Mouse (Mus musculus) forebrain, embryonic 11.5 days (tissue): ENCODE data around the gene Myo16. TPM values are rescaled to one million over a fixed set of nuclear protein-coding genes. Genes with fewer than 3 reads are reported as not detected.

Experiments
- ATAC-seq: fragments of 200-750 bp; cut with Nextera tagmentation; replicated peaks from 2 replicates; pipeline ENCODE4 v1.8.0; 2017; ENCODE audit warnings: moderate TSS enrichment; ENCODE audit not compliant: low FRiP score
- DNase-seq: peaks from one replicate; pipeline ENCODE4 v3.0.0-alpha.2; 2017; ENCODE audit warnings: low spot score
- H3K27ac ChIP-seq: fragments of 300-500 bp; sonication (generic); 2 replicates; pipeline ENCODE4 v1.5.1; 2014; ENCODE audit warnings: low read depth, low read length
- H3K27me3 ChIP-seq: fragments of 300-500 bp; sonication (generic); 2 replicates; pipeline ENCODE4 v1.6.1; 2014; ENCODE audit warnings: mild to moderate bottlenecking, low read length, mixed read lengths; ENCODE audit not compliant: control insufficient read depth, insufficient read depth
- H3K36me3 ChIP-seq: fragments of 300-500 bp; sonication (generic); 2 replicates; pipeline ENCODE4 v1.6.1; 2014; ENCODE audit warnings: mild to moderate bottlenecking, low read length, moderate library complexity, mixed read lengths; ENCODE audit not compliant: control insufficient read depth, insufficient read depth
- H3K4me1 ChIP-seq: fragments of 300-500 bp; sonication (generic); replicated peaks from 2 replicates; pipeline ENCODE4 v1.6.1; 2014; ENCODE audit warnings: low read length, mixed read lengths; ENCODE audit not compliant: control insufficient read depth, insufficient read depth
- H3K4me2 ChIP-seq: fragments of 300-500 bp; sonication (generic); 2 replicates; pipeline ENCODE4 v1.6.1; 2014; ENCODE audit warnings: low read depth, mild to moderate bottlenecking, low read length, moderate library complexity, mixed read lengths; ENCODE audit not compliant: severe bottlenecking
- H3K4me3 ChIP-seq: fragments of 300-500 bp; sonication (generic); 2 replicates; pipeline ENCODE4 v1.5.1; 2014; ENCODE audit warnings: low read depth, low read length
- H3K9ac ChIP-seq: fragments of 300-500 bp; sonication (generic); 2 replicates; pipeline ENCODE4 v1.6.1; 2014; ENCODE audit warnings: low read length
- H3K9me3 ChIP-seq: fragments of 300-500 bp; sonication (generic); 2 replicates; pipeline ENCODE4 v1.6.1; 2016; ENCODE audit warnings: low read length, mixed read lengths; ENCODE audit not compliant: control insufficient read depth
- WGBS: fragments of 180-500 bp; shearing (Covaris S2); extraction: QIAGEN DNeasy Blood & Tissue Kit; methylation state at CpG from one replicate; pipeline ENCODE4 v1.1.7; 2014; 5-methylcytosine and 5-hydroxymethylcytosine counted together
- polyA plus RNA-seq: library from polyadenylated mRNA; unstranded; fragments of >200 nt; fragmentation: Nextera tagmentation; extraction: Ambion mirVana; gene quantifications from 2 replicates; pipeline ENCODE4 v1.2.1, GENCODE M21; 2014

Myo16 gene
- polyA plus RNA-seq, 1 experiment from 2014 or later = 1.6 TPM

- Histone ChIP-seq H3K9me3 (no peaks in the 10 kb centered on the region), H3K4me3 (no peak overlapping the region), H3K27ac (no peak overlapping the region), H3K27me3 (no peaks in the 10 kb centered on the region), H3K4me1 (no peaks in the 10 kb centered on the region), H3K4me2 (no peak overlapping the region), H3K9ac (no peak overlapping the region), H3K36me3 (no peaks in the 10 kb centered on the region)
- DNase-seq (no peak), ATAC-seq (no peak)
- WGBS = 42% methylated on average over 12 of the region's 12 CpGs
Observed at GRCm38 (mm10) chr8:10606028-10606815, 452.5 kb downstream of the Myo16 start.

GRCm38 (mm10) chr8:10606816-10607209 is 453.1 kb downstream of the Myo16 start:
- Histone ChIP-seq H3K4me2 (no peak overlapping the region), H3K4me1 (no peaks in the 10 kb centered on the region), H3K9me3 (no peaks in the 10 kb centered on the region), H3K27ac (no peak overlapping the region), H3K4me3 (no peak overlapping the region), H3K9ac (no peak overlapping the region), H3K36me3 (no peaks in the 10 kb centered on the region), H3K27me3 (no peaks in the 10 kb centered on the region)
- WGBS = 65% methylated on average over 4 of the region's 4 CpGs
- DNase-seq (no peak), ATAC-seq (no peak)

GRCm38 (mm10) chr8:10611636-10612035 is 457.9 kb downstream of the Myo16 start:
- H3K36me3 ChIP-seq = no peaks in the 10 kb centered on the region
- H3K4me3 ChIP-seq = no peak overlapping the region
- H3K9me3 ChIP-seq = no peaks in the 10 kb centered on the region
- no peak overlapping the region for H3K27ac ChIP-seq
- H3K9ac ChIP-seq = no peak overlapping the region
- no peaks in the 10 kb centered on the region for H3K4me1 ChIP-seq
- ATAC-seq (no peak), DNase-seq (no peak)
- H3K27me3 ChIP-seq = no peaks in the 10 kb centered on the region
- no peak overlapping the region for H3K4me2 ChIP-seq
- 93% methylated on average over 5 of the region's 5 CpGs for WGBS

- no peak overlapping the region for H3K4me2 ChIP-seq
- no peak overlapping the region for H3K27ac ChIP-seq
- H3K9ac ChIP-seq = no peak overlapping the region
- H3K9me3 ChIP-seq = no peaks in the 10 kb centered on the region
- no peaks in the 10 kb centered on the region for H3K4me1 ChIP-seq
- H3K4me3 ChIP-seq = no peak overlapping the region
- no peak for DNase-seq
- ATAC-seq = no peak
- no peaks in the 10 kb centered on the region for H3K27me3 ChIP-seq
- 57% methylated on average over 2 of the region's 2 CpGs for WGBS
- H3K36me3 ChIP-seq = no peaks in the 10 kb centered on the region
Observed at GRCm38 (mm10) chr8:10613371-10613770, 459.7 kb downstream of the Myo16 start.

- no peaks in the 10 kb centered on the region for H3K4me1 ChIP-seq
- no peaks in the 10 kb centered on the region for H3K27me3 ChIP-seq
- no peak overlapping the region for H3K4me3 ChIP-seq
- H3K4me2 ChIP-seq = no peak overlapping the region
- H3K27ac ChIP-seq = no peak overlapping the region
- H3K9me3 ChIP-seq = no peaks in the 10 kb centered on the region
- H3K9ac ChIP-seq = no peak overlapping the region
- DNase-seq (no peak), ATAC-seq (no peak)
- WGBS = 91% methylated on average over 2 of the region's 2 CpGs
- no peaks in the 10 kb centered on the region for H3K36me3 ChIP-seq
Observed at GRCm38 (mm10) chr8:10619689-10620088, 466.0 kb downstream of the Myo16 start.

GRCm38 (mm10) chr8:10625262-10625661 is 471.6 kb downstream of the Myo16 start:
- ATAC-seq (peak; percentile 86), DNase-seq (peak; percentile 75)
- 6% methylated on average over 5 of the region's 5 CpGs for WGBS
- no peaks in the 10 kb centered on the region for H3K36me3 ChIP-seq
- no peaks in the 10 kb centered on the region for H3K9me3 ChIP-seq
- no peak overlapping the region for H3K4me2 ChIP-seq
- H3K9ac ChIP-seq = no peak overlapping the region
- H3K4me1 ChIP-seq = peaks cover 15% of the 10 kb centered on the region; the same call in 1 of the 2 replicates
- H3K27me3 ChIP-seq = no peaks in the 10 kb centered on the region
- H3K27ac ChIP-seq = no peak overlapping the region
- H3K4me3 ChIP-seq = no peak overlapping the region

GRCm38 (mm10) chr8:10628725-10629124 is 475.0 kb downstream of the Myo16 start:
- Histone ChIP-seq H3K27me3 (no peaks in the 10 kb centered on the region), H3K4me3 (no peak overlapping the region), H3K9ac (no peak overlapping the region), H3K4me2 (no peak overlapping the region), H3K4me1 (peaks cover 18% of the 10 kb centered on the region; the same call in 1 of the 2 replicates), H3K36me3 (no peaks in the 10 kb centered on the region), H3K9me3 (no peaks in the 10 kb centered on the region), H3K27ac (no peak overlapping the region)
- no peak for ATAC-seq
- DNase-seq = no peak
- 21% methylated on average over 8 of the region's 8 CpGs for WGBS

- no peak overlapping the region for H3K4me2 ChIP-seq
- DNase-seq = no peak
- H3K4me3 ChIP-seq = no peak overlapping the region
- no peak overlapping the region for H3K27ac ChIP-seq
- no peaks in the 10 kb centered on the region for H3K9me3 ChIP-seq
- WGBS = 33% methylated on average over 5 of the region's 5 CpGs
- no peaks in the 10 kb centered on the region for H3K36me3 ChIP-seq
- H3K27me3 ChIP-seq = no peaks in the 10 kb centered on the region
- no peak overlapping the region for H3K9ac ChIP-seq
- H3K4me1 ChIP-seq = peaks cover 18% of the 10 kb centered on the region; the same call in 1 of the 2 replicates
- ATAC-seq = no peak
Observed at GRCm38 (mm10) chr8:10629862-10630261, 476.2 kb downstream of the Myo16 start.

GRCm38 (mm10) chr8:10631006-10631405 is 477.3 kb downstream of the Myo16 start:
- WGBS = 95% methylated on average over 2 of the region's 2 CpGs
- Histone ChIP-seq H3K4me3 (no peak overlapping the region), H3K27me3 (no peaks in the 10 kb centered on the region), H3K27ac (no peak overlapping the region), H3K9me3 (no peaks in the 10 kb centered on the region), H3K9ac (no peak overlapping the region), H3K4me1 (peaks cover 12% of the 10 kb centered on the region; the same call in 1 of the 2 replicates), H3K36me3 (no peaks in the 10 kb centered on the region), H3K4me2 (no peak overlapping the region)
- ATAC-seq = no peak
- no peak for DNase-seq
